Mouse (Mus musculus): ENCODE data around the gene Grcc10. TPM values are rescaled to one million over a fixed set of nuclear protein-coding genes. Genes with fewer than 3 reads are reported as not detected.

The Grcc10 gene
- 1,134 and 1,230 TPM in 2 replicates for polyA plus RNA-seq (2021; fragmentation: Nextera tagmentation)
- long read RNA-seq, experiment 1, transcript Grcc10-201 (3 exons, 863 nt): major isoform, 63 of 75 reads
- long read RNA-seq, experiment 1, partial matches to known transcripts: 0 of 75 reads
- long read RNA-seq, experiment 1, other reads (novel, unspliced or antisense): 7 of 75 reads
- long read RNA-seq, experiment 2, transcript Grcc10-203 (2 exons, 424 nt): minor isoform, 12 of 544 reads
- long read RNA-seq, experiment 2, transcript Grcc10-201 (3 exons, 863 nt): major isoform, 530 of 544 reads
- long read RNA-seq, experiment 2, partial matches to known transcripts: 0 of 544 reads
- long read RNA-seq, experiment 2, other reads (novel, unspliced or antisense): 2 of 544 reads

DNA sequence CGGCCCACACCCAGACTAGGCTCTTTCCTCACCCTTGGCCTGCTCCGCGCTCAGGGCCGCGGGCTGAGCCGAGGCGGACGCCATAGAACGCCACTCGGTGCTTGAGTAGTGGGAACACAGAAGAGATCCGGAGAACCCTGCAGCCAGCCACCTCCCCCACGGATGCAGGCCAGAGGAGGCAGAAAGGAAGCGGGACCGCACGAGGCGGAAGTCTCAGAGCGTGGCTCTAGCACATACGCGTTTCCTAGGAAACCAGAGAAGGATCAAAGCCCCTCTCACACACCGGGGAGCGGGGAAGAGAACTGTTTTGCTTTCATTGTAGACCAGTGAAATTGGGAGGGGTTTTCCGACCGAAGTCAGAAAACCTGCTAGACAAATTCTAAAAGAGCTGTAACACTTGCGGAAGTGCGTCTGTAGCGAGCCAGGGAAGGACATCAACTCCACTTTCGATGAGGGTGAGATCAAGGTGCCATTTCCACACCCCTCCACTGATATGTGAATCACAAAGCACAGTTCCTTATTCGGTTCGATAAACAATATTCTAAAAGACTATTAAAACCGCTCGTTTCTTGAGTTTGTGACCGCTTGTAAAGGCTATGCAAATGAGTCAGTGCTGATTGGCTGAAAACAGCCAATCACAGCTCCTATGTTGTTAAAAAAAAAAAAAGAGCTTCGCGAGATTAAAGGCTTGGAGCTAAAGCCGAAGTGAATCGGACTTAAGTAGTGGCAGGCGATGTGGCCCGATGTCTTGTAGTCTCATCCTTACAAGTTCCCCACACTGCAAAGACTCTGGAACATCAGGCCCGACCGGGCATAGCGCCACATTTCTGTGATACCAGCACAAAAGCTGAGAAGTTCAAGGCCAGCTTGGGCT lies at the start of gene Grcc10:
Gene Grcc10, minus strand, starts transcription at position 487 of the 874 bp plus-strand sequence.

GRCm38 (mm10) chr6:124779222-124779983 lies 38.2 kb upstream of the Grcc10 start, which contains the start of gene Lrrc23:
Lrrc23 (minus strand) TSS chr6:124779727.

GRCm38 (mm10) chr6:124769101-124769765 lies 28.1 kb upstream of the Grcc10 start, which contains the start of gene Eno2:
Eno2 (minus strand) TSS chr6:124769673.

DNA sequence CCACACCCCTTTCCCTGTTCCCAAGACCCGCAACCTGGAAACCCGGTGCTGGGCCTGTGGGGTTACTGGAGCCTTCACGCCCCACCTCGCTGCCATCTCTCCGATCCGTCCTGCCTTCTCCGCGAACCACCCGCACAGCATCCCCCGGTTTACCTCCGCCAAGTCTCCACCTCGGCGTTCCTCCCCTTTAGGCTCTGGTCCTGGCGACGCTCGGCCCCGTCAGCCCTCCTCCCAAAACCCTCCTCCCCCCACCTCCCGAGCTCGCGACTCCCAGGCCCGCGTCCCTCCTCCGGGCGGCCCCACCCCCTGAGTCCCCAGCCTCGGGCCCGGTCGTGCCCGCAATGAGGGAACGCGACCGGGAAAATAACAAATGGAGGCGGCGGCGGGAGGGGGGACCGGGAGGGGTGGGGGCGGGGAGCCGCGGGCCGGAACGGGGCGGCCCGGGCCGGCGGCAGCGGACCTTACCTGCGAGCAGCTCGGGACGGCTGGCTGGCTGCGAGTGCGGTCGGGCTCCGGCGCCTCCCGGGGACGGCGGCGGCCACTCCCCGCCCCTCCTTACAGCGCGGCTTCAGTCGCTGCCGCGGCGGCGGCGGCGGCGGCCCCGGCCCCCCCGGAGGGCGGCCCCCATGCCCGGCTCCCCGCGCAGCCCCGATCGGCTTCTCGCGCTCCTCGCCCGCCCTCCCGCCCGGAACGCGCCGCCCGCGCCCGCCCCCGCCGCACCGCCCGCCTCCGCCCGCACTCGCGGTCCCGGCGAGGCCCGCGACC lies 14.8 kb upstream of the Grcc10 start, which contains the start of the genes Gm45234 and Atn1:
Gene Gm45234, minus strand, starts transcription at position 191 of the 765 bp plus-strand sequence.
Gene Atn1, minus strand, starts transcription at position 694 of the 765 bp plus-strand sequence.

GRCm38 (mm10) chr6:124738511-124739023 lies 2.6 kb downstream of the Grcc10 start, which contains the start of gene Ptpn6:
Ptpn6 (minus strand) TSS chr6:124738714.

DNA sequence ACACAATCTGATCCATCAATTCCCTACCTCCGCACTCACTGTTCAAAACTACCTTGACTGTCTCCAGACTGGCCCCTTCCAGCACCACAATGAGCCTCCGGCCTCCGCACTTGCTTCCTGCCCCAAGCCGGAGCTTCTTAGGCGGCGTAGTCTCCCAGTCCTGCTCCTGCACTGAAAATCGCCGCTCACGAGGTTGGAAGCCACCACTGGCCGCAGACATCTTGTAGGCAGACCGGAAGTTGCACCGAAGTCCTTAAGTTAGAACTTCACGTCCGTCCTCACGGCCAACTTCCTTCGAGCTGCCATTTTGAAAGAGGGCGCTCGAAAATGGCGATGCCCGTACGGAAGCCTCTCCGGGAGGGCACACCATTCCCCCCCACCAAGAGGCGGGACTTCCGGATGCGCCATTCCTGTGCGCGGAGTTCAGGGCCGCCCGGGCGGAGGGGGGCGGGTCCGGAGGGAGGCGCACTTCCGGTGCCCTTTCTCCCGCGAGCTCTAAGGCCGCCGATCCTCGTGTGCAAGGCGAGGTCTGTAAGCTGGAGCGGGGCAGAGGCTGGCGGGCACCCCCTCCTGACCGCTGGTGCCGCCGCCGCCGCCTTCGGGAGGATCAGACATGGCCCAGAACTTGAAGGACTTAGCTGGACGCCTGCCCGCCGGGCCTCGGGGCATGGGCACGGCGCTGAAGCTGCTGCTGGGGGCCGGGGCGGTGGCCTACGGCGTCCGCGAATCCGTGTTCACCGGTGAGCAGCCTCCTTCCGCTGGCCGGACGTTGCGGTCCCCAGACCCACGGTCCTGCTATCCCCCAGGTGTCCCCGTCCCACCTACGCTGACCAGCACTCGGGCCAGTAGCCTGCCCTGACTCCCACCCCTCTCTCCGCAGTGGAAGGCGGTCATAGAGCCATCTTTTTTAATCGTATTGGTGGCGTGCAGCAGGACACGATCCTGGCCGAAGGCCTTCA lies 29.1 kb downstream of the Grcc10 start, which contains the start of the genes Emg1 and Phb2:
Gene Emg1, minus strand, starts transcription at position 355 of the 959 bp plus-strand sequence.
Gene Phb2, plus strand, starts transcription at position 513 of the 959 bp plus-strand sequence.

Other genes with a start within 250 kb of the Grcc10 start
- 0.40 and 0.51 TPM in 2 replicates for gene C1rl, start 248.3 kb downstream of the Grcc10 start, polyA plus RNA-seq (2021; fragmentation: Nextera tagmentation)
- gene C1ra, start 229.0 kb downstream of the Grcc10 start, polyA plus RNA-seq (2021; fragmentation: Nextera tagmentation): 2.4 and 2.5 TPM in 2 replicates
- gene C1s1, start 199.0 kb downstream of the Grcc10 start, polyA plus RNA-seq (2021; fragmentation: Nextera tagmentation): 0.43 and 0.45 TPM in 2 replicates
- not detected in 2 replicates for gene C1rb, start 171.1 kb downstream of the Grcc10 start, polyA plus RNA-seq (2021; fragmentation: Nextera tagmentation)
- not detected in 2 replicates for gene C1s2, start 105.3 kb downstream of the Grcc10 start, polyA plus RNA-seq (2021; fragmentation: Nextera tagmentation)
- gene Lpcat3, start 78.3 kb downstream of the Grcc10 start, polyA plus RNA-seq (2021; fragmentation: Nextera tagmentation): 14.8 and 15.8 TPM in 2 replicates
- gene Emg1, start 29.2 kb downstream of the Grcc10 start, polyA plus RNA-seq (2021; fragmentation: Nextera tagmentation): 81.8 and 92.0 TPM in 2 replicates
- 143 and 147 TPM in 2 replicates for gene Phb2, start 29.0 kb downstream of the Grcc10 start, polyA plus RNA-seq (2021; fragmentation: Nextera tagmentation)
- 3.5 and 5.4 TPM in 2 replicates for gene Ptpn6, start 2.7 kb downstream of the Grcc10 start, polyA plus RNA-seq (2021; fragmentation: Nextera tagmentation)
- gene Gm45234, start 14.6 kb upstream of the Grcc10 start, polyA plus RNA-seq (2021; fragmentation: Nextera tagmentation): not detected in 2 replicates
- 12.8 and 30.3 TPM in 2 replicates for gene Atn1, start 15.2 kb upstream of the Grcc10 start, polyA plus RNA-seq (2021; fragmentation: Nextera tagmentation)
- 524 and 939 TPM in 2 replicates for gene Eno2, start 28.3 kb upstream of the Grcc10 start, polyA plus RNA-seq (2021; fragmentation: Nextera tagmentation)
- gene Lrrc23, start 38.4 kb upstream of the Grcc10 start, polyA plus RNA-seq (2021; fragmentation: Nextera tagmentation): 0.85 and 2.2 TPM in 2 replicates
- gene Spsb2, start 67.3 kb upstream of the Grcc10 start, polyA plus RNA-seq (2021; fragmentation: Nextera tagmentation): 3.9 and 5.0 TPM in 2 replicates
- 1,295 and 1,347 TPM in 2 replicates for gene Tpi1, start 72.9 kb upstream of the Grcc10 start, polyA plus RNA-seq (2021; fragmentation: Nextera tagmentation)
- 82.3 and 115 TPM in 2 replicates for gene Usp5, start 88.1 kb upstream of the Grcc10 start, polyA plus RNA-seq (2021; fragmentation: Nextera tagmentation)
- 0.65 and 0.78 TPM in 2 replicates for gene Cdca3, start 88.2 kb upstream of the Grcc10 start, polyA plus RNA-seq (2021; fragmentation: Nextera tagmentation)
- gene Gnb3, start 98.9 kb upstream of the Grcc10 start, polyA plus RNA-seq (2021; fragmentation: Nextera tagmentation): not detected in 2 replicates
- 0.99 and 5.6 TPM in 2 replicates for gene P3h3, start 116.4 kb upstream of the Grcc10 start, polyA plus RNA-seq (2021; fragmentation: Nextera tagmentation)
- gene Gpr162, start 122.6 kb upstream of the Grcc10 start, polyA plus RNA-seq (2021; fragmentation: Nextera tagmentation): 0.87 and 14.7 TPM in 2 replicates
- 5.7 and 6.2 TPM in 2 replicates for gene Cd4, start 146.8 kb upstream of the Grcc10 start, polyA plus RNA-seq (2021; fragmentation: Nextera tagmentation)
- 7.3 and 8.8 TPM in 2 replicates for gene Lag3, start 170.3 kb upstream of the Grcc10 start, polyA plus RNA-seq (2021; fragmentation: Nextera tagmentation)
- 367 and 833 TPM in 2 replicates for gene Ptms, start 178.7 kb upstream of the Grcc10 start, polyA plus RNA-seq (2021; fragmentation: Nextera tagmentation)
- gene Mlf2, start 190.0 kb upstream of the Grcc10 start, polyA plus RNA-seq (2021; fragmentation: Nextera tagmentation): 569 and 770 TPM in 2 replicates
- 254 TPM in 2 replicates for gene Cops7a, start 224.2 kb upstream of the Grcc10 start, polyA plus RNA-seq (2021; fragmentation: Nextera tagmentation)

Data from left cerebral cortex, adult 6 months (tissue).